Mouse (Mus musculus) right cerebral cortex, postnatal 14 days (tissue): ENCODE data around the gene Gp9.

Experiments
- DNase-seq: peaks from one replicate; pipeline ENCODE4 v3.0.0; 2022

Gene Gp9

DNA sequence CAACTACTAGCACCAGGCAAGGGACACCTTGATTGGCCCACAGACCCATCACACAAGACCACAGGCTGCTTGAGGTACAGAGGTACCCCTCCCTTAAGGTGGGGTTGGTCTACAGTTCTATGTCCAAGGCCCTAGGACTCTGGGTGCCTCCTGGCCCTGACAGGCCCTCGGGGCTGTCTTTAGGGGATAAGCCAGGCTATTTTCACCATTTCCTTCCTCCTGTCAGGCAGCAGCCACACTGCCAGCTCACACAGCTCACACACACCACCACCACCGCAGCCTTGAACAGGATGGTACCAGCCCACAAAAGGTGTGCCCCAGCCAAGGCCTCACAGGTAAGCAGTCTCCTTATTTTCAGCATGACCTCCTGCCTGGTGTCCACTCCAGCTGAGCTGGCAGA lies at the start of gene Gp9:
Gene Gp9 (plus strand): TSS at position 231 of the 400 bp plus-strand sequence.
- DNase-seq: no peak

DNA sequence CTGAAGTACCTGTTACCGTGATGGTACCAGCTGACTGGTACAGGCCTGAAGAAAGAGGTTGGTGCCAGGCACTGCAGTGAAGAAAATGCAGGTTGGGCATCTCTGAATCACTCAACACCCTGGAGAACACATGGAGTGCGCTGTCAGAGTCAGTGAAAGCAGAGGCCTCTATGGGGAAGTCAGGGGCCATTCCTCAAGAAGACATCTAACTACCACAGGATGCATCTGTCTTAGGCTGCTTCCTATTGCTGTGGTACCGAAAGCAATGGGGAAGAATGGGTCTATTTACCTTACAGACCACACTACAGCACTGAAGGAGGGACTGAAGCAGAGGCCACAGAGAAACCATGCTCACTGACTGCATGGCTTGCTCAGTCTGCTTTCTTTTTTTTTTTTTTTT lies 49.8 kb upstream of the Gp9 start:
- DNase-seq: no peak

DNA sequence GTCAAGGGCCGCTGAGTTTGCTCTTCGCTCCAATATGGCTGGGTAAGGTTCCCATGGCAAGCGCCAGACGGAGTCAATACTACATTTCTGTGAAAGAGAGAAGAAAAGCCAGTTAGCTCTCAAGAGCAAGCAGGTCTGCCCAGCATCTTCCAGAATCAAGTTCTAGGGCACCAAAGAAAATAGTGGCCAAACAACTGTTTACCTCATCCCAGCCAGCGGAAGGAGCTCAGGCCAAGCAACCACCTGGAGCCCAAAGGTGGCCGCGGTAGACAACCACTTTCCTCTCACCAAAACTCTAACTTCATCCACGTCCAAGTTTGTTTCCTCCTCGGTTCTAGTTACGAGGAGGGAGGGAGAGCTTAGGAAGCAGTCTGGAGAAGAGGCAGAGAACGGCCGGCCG lies 47.7 kb upstream of the Gp9 start:
- no peak for DNase-seq

DNA sequence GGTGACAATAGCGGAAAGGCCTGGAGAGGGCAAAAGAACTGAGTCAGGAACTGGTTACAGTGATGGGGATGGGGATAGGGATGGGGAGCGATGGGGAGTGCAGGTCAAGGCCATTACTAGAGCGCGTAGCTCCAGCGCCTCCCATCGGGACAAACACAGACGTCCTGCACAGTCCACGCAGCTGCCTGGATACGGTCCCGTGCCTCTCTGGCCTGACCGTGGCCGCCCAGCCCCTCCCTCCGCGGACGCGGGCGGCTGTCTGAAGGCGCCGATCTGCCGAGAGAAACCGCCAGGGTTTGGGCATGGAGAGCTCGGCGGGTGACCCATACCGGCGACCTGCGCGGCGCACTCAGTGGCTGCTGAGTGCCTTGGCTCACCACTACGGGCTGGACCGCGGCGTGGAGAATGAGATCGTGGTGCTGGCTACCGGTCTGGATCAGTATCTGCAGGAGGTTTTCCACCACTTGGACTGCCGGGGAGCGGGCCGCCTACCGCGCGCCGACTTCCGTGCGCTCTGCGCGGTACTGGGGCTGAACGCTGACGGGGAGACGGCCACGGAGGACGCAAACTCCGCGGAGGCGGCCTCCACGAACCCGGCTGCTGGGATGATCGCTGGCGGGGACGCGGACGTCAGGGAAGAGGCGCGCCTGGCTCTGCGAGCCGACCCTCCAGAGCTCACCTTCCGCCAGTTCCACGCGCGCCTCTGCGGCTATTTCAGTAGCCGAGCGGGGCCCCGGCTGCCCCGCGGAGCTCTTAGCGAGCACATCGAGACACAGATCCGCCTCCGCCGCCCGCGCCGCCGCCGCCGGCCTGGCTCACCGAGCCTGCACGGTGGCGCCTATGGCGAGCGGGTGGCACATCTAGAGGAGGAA lies 47.0 kb upstream of the Gp9 start, which contains the start of gene Efcc1:
Gene Efcc1 (plus strand): TSS at position 279 of the 872 bp plus-strand sequence.
- peak; percentile 56 for DNase-seq

DNA sequence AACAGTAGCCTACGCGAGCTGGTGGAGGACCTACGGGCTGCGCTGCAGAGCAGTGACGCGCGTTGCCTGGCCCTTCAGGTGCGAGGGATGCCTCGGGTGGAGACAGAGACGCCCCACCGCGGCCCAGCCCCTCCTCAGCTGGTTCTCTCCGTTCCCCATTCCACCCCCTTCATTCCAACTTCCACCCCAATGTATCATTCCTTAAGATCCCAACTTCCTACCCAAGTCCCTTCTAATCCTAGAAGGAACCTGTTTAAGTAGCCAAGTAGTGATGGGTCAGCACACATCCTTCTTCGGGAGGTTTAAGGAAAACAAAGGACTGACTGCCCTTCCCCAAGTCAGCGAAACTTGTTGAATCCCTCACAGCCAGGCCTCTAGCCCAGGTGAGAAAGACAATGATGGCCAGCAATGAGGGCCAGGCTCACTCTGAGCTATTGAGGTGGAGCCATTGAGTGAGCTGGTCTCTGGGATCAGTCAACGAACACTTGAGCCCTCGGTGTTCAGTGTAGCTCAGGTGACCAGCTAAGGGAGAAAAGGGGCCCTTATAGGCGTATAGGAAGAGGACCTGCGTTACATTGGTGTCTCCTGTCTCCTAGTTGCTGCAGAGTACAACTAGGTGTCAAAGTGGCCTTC lies 46.3 kb upstream of the Gp9 start:
- DNase-seq: no peak

DNA sequence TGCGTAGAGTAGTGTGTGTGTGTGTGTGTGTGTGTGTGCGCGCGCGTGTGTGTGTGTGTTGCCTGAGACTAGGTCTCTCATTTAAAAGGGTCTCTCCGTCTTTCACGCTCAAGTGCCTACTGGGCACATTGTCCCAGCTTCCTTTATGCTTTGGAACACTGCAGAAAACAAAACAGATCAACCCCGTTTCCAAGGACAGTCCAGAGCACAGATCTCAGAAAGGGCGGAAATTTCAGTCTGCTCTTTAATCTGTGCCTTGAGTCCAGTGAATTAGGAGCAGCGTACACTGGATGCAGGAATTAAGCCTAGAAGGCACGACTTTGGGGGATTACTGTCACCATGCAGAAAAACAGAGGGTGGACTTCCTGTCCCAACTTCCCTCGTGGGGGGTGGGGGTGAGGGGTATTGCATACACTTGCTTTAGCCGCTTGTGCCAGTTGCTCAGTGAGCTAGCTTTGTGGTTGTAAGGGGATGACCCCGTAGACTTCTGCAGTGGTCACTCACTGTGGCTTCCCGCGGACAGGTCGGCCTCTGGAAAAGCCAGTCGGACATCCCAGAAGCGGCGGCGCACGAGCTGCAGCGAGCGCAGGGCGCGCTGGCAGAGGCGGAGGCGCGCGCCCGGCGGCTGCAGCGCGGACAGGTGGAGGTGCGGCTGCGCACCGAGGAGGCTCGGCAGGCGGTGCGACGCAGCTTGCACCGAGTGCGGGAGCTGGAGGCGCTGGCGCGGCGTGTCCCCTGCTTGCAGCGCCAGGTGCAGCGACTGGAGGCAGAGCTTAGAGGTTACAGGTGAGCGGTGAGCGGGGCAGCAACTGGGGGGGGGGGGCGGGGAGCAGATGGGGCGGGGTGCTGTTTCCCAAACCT lies 45.5 kb upstream of the Gp9 start:
- DNase-seq: peak; percentile 18

DNA sequence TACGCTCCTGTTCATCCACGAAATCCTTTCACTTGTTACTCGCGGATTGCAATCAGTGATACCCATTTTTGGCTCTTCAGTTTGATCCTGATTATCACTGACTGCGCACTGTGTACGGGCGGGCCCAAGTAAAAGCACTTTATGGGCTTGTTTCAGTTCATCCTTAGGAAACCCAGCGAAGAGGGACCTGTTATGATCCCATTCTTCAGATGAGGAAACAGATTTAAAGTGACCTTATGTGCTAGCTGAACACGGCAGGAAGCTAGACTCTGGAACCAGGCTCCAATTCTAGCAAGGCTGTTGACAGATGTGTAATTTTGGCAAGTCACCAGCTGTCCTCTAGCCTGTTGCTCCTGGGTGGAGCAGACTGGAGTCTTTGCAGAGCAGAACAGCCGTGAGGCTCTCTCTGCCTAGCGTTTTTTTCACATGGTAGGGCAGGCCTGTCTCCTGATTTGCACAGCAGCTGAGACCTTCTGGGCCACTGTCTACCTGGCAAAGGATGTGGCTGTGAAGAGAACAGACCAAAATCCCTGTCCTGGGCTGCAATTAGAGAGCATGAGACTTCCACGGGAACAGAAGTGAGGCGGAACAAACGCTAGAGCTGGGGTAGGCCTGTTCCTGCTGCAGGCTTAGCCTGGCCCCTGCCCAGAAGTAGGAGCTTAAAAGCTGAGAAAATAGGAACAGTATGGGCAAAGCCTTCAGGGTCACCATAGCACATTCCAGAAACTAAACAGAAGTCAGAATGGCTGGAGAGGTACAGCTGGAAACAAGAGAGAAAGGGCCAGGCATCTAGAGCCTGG lies 44.5 kb upstream of the Gp9 start:
- no peak for DNase-seq

DNA sequence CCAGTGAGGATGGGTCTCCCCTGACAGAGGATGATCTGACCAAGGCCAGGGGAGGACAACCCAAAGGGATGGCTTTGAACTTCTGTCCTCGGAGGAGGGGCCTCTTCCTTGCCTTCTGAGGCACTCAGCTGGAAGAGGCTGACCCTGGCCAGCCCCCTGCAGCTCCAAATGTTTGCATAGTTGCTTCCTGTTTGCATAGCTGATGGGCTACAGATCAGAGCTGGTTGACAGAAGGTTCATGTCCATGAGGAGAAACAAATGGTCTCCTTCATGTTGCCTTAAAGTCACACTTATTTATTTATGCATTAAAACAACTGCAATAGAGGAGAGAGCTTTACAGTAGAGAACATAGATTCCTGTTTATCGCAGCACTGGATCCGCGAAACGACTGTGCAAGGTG lies 43.7 kb upstream of the Gp9 start:
- no peak for DNase-seq

DNA sequence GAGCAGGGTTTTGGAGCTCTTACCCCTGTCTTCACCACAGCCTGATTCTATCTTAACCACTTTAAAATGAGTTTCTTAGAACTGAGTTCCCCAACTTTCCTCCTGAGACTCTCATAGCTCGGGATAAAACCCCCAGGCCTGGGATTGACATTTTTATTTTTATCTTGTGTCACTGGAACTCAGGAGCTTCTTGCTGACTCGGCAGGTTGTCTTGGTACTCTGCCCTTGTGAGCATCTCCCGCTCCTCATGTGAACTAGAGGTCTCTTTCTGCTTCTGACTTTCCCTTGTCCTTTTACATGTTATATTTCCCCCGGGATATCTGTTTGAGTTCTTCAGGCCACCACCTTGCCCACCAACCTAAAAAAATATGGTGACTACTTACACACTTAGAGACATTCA lies 40.9 kb upstream of the Gp9 start:
- DNase-seq: no peak

DNA sequence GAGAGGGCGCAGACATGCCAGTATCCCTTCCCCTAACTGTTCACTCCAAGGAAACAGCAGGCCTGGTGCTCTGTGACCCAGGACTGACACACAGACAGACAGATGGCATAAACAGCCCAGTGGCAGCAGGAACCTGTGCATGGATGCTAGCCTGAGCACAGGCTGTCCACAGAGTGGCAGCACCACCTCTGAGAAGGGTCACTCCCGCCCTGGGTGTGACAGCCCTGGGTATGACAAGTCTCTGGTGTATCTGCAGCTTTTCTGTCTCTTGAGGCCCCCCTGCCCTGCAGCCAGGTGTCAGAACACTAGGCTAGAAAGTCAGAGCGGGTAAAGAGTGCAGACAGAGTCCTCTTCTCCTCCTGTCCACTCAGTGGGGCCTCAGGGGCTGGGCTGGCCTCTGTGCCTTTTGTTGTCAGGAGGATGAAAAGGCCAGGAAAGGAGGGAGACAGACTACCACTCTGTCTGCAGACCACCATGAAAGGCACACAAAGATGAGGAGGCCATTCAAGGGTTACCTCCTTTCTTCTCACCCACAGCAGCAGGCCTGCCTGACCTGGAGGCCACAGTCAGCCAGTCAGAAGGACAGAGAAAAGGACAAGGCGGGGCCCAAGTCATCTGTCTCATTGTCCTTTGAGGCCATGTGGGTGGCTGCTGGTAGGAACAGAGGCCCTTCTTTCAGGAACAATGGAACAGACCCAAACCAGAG lies 39.8 kb upstream of the Gp9 start:
- no peak for DNase-seq

DNA sequence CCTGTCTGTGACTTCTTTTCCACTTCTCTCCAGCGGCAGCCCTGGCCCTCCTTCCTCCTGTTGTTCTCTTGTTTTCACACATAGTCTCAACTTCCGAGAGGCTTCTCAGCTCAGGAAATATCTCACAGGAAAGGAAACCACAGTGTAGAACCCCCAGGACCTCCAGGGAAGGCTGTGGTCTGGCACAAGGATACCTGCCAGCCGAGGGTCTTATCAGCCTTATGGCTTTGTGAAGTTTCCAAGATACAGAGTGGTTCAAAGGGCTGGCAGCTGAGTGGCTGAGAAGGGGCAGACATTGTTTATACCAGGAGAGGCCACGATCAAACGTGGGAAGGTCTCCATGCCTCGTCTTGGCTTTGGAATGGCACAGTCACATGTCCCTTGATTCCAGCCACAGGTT lies 38.0 kb upstream of the Gp9 start:
- DNase-seq: no peak

DNA sequence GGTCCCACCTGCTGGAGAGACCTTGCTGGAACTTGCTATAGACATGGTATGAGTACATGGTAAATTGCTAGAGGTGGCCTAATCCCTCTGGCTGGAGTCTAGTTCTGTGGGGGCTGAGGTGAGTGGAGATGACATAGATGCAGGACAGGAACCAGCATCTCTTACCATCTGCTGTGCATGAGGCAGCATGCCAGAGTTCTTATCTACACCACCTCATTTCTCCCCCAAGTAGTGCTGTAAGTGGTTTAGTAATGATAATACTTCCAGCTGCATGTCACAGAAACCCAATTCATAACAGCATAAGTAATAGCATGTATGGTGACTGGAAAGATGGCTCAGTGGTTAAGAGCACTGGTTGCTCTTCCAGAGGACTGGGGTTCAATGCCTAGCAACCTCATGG lies 37.4 kb upstream of the Gp9 start:
- DNase-seq: no peak

DNA sequence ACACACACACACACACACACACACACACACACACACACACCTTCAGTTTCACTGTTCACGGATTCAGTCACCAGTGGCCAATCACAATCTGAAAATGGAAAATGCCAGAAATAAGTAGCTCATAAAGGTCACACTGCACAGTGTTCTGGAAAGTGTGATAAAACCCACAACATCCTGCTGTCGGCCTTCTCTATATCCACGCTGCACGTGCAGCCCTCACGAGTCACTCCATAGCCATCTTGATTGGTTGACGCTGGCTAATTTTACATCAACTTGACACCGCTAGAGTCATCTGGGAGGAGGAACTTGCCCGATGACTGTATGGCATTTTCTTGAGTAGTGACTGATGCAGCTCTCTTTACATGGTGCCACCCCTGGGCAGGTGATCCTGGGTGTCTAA lies 35.9 kb upstream of the Gp9 start:
- DNase-seq: no peak

DNA sequence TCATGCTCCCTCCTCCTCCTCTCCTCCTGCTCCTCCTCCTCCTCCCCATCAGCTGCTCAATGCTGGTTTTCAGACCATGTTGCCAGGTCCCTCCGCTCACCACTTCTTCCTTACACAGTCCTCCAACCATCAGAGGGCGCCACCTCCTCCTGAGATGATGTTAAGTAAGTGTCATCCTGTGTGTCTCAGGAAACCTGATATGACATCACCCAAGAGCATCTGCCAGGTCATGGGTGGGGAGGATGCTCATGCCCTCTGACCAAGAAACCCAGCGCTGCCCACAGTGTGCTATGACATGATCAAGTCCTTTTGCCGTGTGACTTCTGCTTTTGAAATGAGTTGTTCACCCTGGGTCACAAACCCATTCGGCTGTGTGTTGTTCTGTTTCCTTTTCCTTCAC lies 35.1 kb upstream of the Gp9 start:
- DNase-seq: no peak

DNA sequence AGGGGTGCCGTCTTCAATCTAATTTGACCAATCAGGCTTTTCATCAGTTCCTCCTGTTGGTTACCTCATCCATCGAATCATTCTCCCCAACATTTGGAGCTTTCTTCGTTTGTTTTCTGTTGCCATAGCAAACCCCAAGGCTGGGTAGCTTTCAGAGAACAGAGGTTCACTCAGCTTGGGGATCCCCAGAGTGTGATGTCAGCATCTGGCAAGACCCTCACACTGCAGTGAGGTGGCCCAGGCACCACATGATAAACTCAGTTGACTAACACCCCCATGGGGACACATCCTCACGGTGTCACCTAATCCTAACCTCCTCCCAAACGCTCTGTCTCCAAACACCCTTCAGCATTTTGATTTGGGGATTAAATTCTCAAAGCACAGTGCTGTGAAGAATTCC lies 34.6 kb upstream of the Gp9 start:
- no peak for DNase-seq

DNA sequence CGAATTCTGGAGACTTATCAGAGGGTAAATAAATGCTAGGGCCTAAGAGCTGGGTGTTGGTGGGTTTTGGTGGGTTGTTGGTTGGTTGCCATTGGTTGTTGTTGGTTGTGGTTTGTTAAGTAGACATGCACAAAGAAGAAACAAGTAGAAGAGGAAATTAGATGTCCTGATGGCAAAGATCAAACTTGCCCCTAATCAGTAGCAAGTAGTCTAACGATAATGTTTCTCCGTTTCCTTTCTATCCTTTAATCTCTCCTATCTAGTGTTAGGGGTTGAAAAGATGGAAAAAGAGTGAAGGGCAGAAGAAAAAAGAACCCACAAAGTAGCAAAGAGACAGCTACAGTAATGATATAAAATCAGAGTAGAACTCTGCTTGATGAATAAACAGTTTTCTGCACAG lies 33.2 kb upstream of the Gp9 start:
- DNase-seq: no peak

DNA sequence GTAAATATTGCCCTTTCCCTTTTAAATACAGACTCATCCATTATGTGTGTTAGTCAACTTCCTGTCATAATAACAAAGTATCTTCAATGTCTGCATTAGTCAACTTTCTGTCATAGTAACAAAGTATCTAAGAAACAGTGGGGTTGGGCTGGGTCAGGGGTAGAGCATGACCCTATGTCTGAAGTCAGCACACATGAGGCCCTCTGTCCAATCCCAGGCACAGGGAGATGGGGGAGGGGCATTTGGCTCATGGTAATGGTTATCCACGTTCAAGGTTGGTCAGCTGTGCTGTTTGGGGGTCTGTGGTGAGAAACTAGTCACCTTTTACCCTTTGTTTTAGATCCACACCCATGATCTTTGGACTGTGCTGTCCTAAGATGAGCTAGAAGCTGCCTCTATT lies 32.6 kb upstream of the Gp9 start:
- DNase-seq: no peak

DNA sequence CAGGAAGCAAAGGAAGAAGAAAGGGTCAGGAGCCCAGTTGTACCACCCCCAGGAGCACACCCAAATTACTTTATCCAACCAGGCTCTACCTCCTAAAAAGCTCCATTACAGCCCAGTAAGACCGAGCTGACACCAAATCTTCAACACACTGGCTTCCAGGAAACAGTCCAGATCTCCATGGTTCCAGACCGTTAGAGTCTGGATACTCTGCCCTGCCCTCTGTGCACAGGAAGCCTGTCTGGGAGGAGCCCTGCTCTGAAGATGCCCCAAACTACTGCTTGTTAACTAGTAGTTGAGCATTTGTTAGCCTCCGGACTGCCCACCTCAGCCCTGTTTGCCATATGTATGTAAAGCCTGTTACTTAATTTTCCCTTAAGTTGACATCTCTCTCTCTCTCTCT lies 31.8 kb upstream of the Gp9 start:
- no peak for DNase-seq

DNA sequence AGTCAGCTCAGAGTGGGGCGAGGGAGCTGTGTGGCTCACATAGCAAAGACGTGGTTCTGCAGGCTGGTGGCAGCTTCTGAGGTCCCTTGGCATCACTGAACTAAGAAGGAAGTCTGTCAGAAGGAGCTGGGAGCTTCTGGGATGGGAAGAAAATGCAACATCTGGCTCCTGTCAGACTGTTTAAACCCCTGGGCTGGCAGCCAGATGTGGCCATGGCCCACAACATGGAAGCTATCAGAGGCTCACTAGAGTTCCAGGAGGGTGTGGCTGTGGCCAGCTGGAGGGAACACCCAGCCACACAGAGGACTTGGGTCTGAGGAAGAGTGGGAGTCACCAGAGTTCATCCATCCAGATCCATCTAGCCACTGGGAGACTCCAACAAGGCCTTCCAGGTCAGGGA lies 31.0 kb upstream of the Gp9 start:
- DNase-seq: no peak

DNA sequence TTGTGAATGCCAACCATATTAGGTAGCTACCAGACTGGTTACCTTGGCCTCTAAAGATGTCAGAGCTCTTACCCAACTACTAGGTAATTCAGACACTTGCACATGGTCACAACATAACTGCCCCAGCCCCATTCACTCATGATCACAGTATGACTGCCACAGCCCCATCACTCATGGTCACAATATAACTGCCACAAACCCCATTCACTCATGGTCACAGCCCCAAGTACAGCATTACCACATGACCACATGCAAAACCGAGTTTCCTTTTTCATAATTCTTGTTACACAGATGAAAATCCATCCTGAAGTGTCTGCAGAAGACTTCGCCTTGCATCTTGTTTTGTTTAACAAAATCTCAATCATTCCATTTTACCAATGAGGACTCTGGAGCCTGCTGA lies 29.8 kb upstream of the Gp9 start:
- no peak for DNase-seq

DNA sequence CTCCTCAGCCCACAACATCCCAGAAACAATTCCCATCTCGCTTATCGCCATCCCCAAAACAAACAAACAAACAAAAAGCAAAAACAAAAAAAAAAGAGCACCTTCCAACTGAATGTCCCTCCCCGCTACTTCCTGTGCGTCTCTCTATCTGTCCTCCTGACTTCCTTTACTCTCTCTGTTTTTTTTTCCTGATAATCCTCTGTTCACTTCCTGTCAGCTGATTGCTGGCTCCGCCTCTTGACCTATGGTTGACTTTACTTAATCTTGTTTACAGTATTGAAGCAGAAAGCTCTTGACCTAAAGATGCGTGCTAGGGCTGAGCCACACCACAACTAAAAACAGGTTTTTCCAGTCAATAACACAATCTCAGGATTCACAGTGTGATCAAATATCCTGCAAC lies 29.3 kb upstream of the Gp9 start:
- DNase-seq: no peak
